Mouse (Mus musculus) myocyte (in vitro differentiated cells): ENCODE measurements around the gene Rpp14.

ENCODE experiments used
- MYOG ChIP-seq, 3 experiments: IDR thresholded peaks; one replicate each; pipeline ENCODE4 v1.6.1; 2011; ENCODE audit warnings: control low read depth in 2 of 3, low read depth in 2 of 3, mild to moderate bottlenecking in 2 of 3; ENCODE audit not compliant: insufficient read length in 2 of 3, control insufficient read depth in 1 of 3, insufficient read depth in 1 of 3
- POLR2A ChIP-seq: IDR thresholded peaks from one replicate; pipeline ENCODE4 v1.6.1; 2011; ENCODE audit warnings: low read depth, mild to moderate bottlenecking, control low read depth, moderate library complexity; ENCODE audit not compliant: insufficient read length
- POLR2AphosphoS2 ChIP-seq: IDR thresholded peaks from one replicate; pipeline ENCODE4 v1.6.1; 2011; ENCODE audit warnings: low read depth, control low read depth; ENCODE audit not compliant: insufficient read length
- SRF ChIP-seq: IDR thresholded peaks from one replicate; pipeline ENCODE4 v1.6.1; 2011; ENCODE audit warnings: low read depth; ENCODE audit not compliant: control insufficient read depth, insufficient read length
- TCF12 ChIP-seq: IDR thresholded peaks from one replicate; pipeline ENCODE4 v1.6.1; 2011; ENCODE audit warnings: mild to moderate bottlenecking, control low read depth; ENCODE audit not compliant: poor library complexity, insufficient read depth, severe bottlenecking

DNA sequence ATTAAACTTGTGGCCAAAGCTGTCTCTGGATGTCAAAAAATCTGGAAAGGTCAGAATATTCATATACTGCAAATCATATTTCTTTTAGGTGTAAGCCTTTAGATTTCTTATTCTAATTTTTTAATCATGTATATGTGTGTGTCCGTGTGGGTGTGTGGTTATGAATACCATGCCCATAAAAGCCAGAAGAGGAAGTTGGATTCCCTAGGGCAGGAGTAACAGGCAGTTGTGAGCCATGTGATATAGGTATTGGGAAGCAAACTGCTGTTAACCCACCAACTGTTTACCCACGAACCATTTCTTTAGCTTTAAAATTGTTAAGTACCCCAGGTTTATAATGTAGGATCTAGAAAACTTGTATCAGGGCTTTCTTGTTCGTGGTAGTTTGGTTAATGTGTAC lies 39.7 kb downstream of the Rpp14 start:
- TF ChIP-seq POLR2A, result no peak
- no peak for TF ChIP-seq MYOG (IDR thresholded peaks at IDR 0.05; ENCODE audit: control insufficient read depth in 1 of 3, insufficient read depth in 1 of 3, insufficient read length in 2 of 3, low read depth in 2 of 3)
- TF ChIP-seq TCF12, result no peak
- TF ChIP-seq POLR2AphosphoS2, result no peak
- no peak for TF ChIP-seq SRF
